Mouse (Mus musculus) central nervous system, embryonic 18 days (tissue): ENCODE data around the gene Kdm6b. TPM values are rescaled to one million over a fixed set of nuclear protein-coding genes. Genes with fewer than 3 reads are reported as not detected.

Source experiments
- polyA plus RNA-seq: library from polyadenylated mRNA; depleted of rRNA; stranded (reverse); fragments of >200 nt; gene quantifications from 2 replicates; pipeline ENCODE4 v1.2.3, GENCODE M21; 2012; rRNA removed

The Kdm6b gene
- 10.9 and 16.9 TPM in 2 replicates for polyA plus RNA-seq

GRCm38 (mm10) chr11:69413221-69414181 lies at the start of gene Kdm6b:
Gene Kdm6b, minus strand, starts transcription at chr11:69413675.

GRCm38 (mm10) chr11:69398059-69398458 lies 15.4 kb downstream of the Kdm6b start, which contains the start of gene Tmem88:
Gene Tmem88, minus strand, starts transcription at chr11:69398234.

GRCm38 (mm10) chr11:69395235-69395633 lies 18.2 kb downstream of the Kdm6b start, which contains the start of the genes Naa38 and Cyb5d1:
Gene Naa38, plus strand, starts transcription at chr11:69395487.
Gene Cyb5d1, minus strand, starts transcription at chr11:69395631.

GRCm38 (mm10) chr11:69369215-69369989 lies 44.1 kb downstream of the Kdm6b start, which contains the start of gene Chd3:
Gene Chd3, minus strand, starts transcription at chr11:69369406.

Other genes starting within 250 kb of the Kdm6b start
- 0.36 and 0.44 TPM in 2 replicates for gene Alox8, start 215.8 kb downstream of the Kdm6b start, polyA plus RNA-seq
- gene Gucy2e, start 176.6 kb downstream of the Kdm6b start, polyA plus RNA-seq: 0.60 and 0.67 TPM in 2 replicates
- gene Cntrob, start 89.9 kb downstream of the Kdm6b start, polyA plus RNA-seq: 40.0 and 40.8 TPM in 2 replicates
- gene Trappc1, start 89.7 kb downstream of the Kdm6b start, polyA plus RNA-seq: 85.3 and 85.5 TPM in 2 replicates
- 11.2 and 11.8 TPM in 2 replicates for gene Kcnab3, start 87.4 kb downstream of the Kdm6b start, polyA plus RNA-seq
- gene Rnf227, start 73.2 kb downstream of the Kdm6b start, polyA plus RNA-seq: 143 and 152 TPM in 2 replicates
- gene Chd3, start 44.3 kb downstream of the Kdm6b start, polyA plus RNA-seq: 260 and 330 TPM in 2 replicates
- 104 and 131 TPM in 2 replicates for gene Naa38, start 18.2 kb downstream of the Kdm6b start, polyA plus RNA-seq
- gene Cyb5d1, start 18.0 kb downstream of the Kdm6b start, polyA plus RNA-seq: 25.8 and 28.6 TPM in 2 replicates
- gene Tmem88, start 15.4 kb downstream of the Kdm6b start, polyA plus RNA-seq: 4.4 and 5.5 TPM in 2 replicates
- 9.3 and 9.5 TPM in 2 replicates for gene Dnah2, start 135.4 kb upstream of the Kdm6b start, polyA plus RNA-seq
- gene Efnb3, start 146.5 kb upstream of the Kdm6b start, polyA plus RNA-seq: 209 and 212 TPM in 2 replicates
- gene Wrap53, start 166.6 kb upstream of the Kdm6b start, polyA plus RNA-seq: 15.4 and 16.4 TPM in 2 replicates
- 63.0 and 69.2 TPM in 2 replicates for gene Trp53, start 166.7 kb upstream of the Kdm6b start, polyA plus RNA-seq
- 95.2 and 95.8 TPM in 2 replicates for gene Atp1b2, start 192.3 kb upstream of the Kdm6b start, polyA plus RNA-seq
- gene Shbg, start 204.2 kb upstream of the Kdm6b start, polyA plus RNA-seq: not detected in 2 replicates
- 16.5 and 16.9 TPM in 2 replicates for gene Sat2, start 208.3 kb upstream of the Kdm6b start, polyA plus RNA-seq
- gene Fxr2, start 219.3 kb upstream of the Kdm6b start, polyA plus RNA-seq: 121 and 125 TPM in 2 replicates
- 0.13 TPM in 1 of 2 replicates, not detected in the other for gene Sox15, start 241.6 kb upstream of the Kdm6b start, polyA plus RNA-seq
- gene Mpdu1, start 249.0 kb upstream of the Kdm6b start, polyA plus RNA-seq: 125 and 127 TPM in 2 replicates